Mouse (Mus musculus) adrenal gland, adult 8-10 months (tissue): ENCODE measurements around the gene Agbl4. TPM values are rescaled to one million over a fixed set of nuclear protein-coding genes. Genes with fewer than 3 reads are reported as not detected.

Experiments
- DNase-seq: peaks from one replicate; pipeline ENCODE4 v3.0.0; 2022
- total RNA-seq, 4 experiments: library from RNA; stranded (reverse); gene quantifications; 2 replicates each; pipeline ENCODE4 v1.2.4; 2022

The Agbl4 gene
- total RNA-seq, 4 experiments from 2014 or later: 1.0 to 2.5 (median 2.4) TPM

- no peak for DNase-seq
Measured at GRCm38 (mm10) chr4:111501441-111501840, 1104.0 kb downstream of the Agbl4 start.

GRCm38 (mm10) chr4:111502965-111503727, 1105.7 kb downstream of the Agbl4 start:
- DNase-seq: no peak

- no peak for DNase-seq
Measured at GRCm38 (mm10) chr4:111504952-111505351, 1107.5 kb downstream of the Agbl4 start.

- DNase-seq: no peak
Measured at GRCm38 (mm10) chr4:111510129-111510528, 1112.7 kb downstream of the Agbl4 start.

GRCm38 (mm10) chr4:111513921-111514320, 1116.5 kb downstream of the Agbl4 start:
- no peak for DNase-seq

GRCm38 (mm10) chr4:111516136-111516535, 1118.7 kb downstream of the Agbl4 start:
- no peak for DNase-seq

- no peak for DNase-seq
Measured at GRCm38 (mm10) chr4:111517063-111517792, 1119.8 kb downstream of the Agbl4 start.

- no peak for DNase-seq
Measured at GRCm38 (mm10) chr4:111518191-111518590, 1120.7 kb downstream of the Agbl4 start.

- DNase-seq: no peak
Measured at GRCm38 (mm10) chr4:111519267-111519666, 1121.8 kb downstream of the Agbl4 start.

GRCm38 (mm10) chr4:111520006-111520405, 1122.5 kb downstream of the Agbl4 start:
- DNase-seq: no peak

GRCm38 (mm10) chr4:111522974-111523373, 1125.5 kb downstream of the Agbl4 start:
- no peak for DNase-seq

- DNase-seq: no peak
Measured at GRCm38 (mm10) chr4:111528961-111529360, 1131.5 kb downstream of the Agbl4 start.

GRCm38 (mm10) chr4:111529996-111530395, 1132.5 kb downstream of the Agbl4 start:
- no peak for DNase-seq

- DNase-seq: no peak
Measured at GRCm38 (mm10) chr4:111530537-111530936, 1133.1 kb downstream of the Agbl4 start.

GRCm38 (mm10) chr4:111544684-111545083, 1147.2 kb downstream of the Agbl4 start:
- no peak for DNase-seq

GRCm38 (mm10) chr4:111546009-111546408, 1148.5 kb downstream of the Agbl4 start:
- peak; percentile 22 for DNase-seq

- no peak for DNase-seq
Measured at GRCm38 (mm10) chr4:111555426-111555825, 1158.0 kb downstream of the Agbl4 start.

GRCm38 (mm10) chr4:111577087-111577773, 1179.8 kb downstream of the Agbl4 start:
- no peak for DNase-seq

GRCm38 (mm10) chr4:111579115-111579862, 1181.8 kb downstream of the Agbl4 start:
- DNase-seq: no peak

GRCm38 (mm10) chr4:111579863-111580224, 1182.4 kb downstream of the Agbl4 start:
- DNase-seq: no peak

GRCm38 (mm10) chr4:111580239-111580638, 1182.8 kb downstream of the Agbl4 start:
- no peak for DNase-seq

GRCm38 (mm10) chr4:111583562-111584237, 1186.2 kb downstream of the Agbl4 start:
- DNase-seq: no peak
